Mouse (Mus musculus): ENCODE data around the gene Metrnl. TPM values are rescaled to one million over a fixed set of nuclear protein-coding genes. Genes with fewer than 3 reads are reported as not detected.

Metrnl gene
- polyA plus RNA-seq, 1 experiment from 2014 or later: 21.2 TPM

DNA sequence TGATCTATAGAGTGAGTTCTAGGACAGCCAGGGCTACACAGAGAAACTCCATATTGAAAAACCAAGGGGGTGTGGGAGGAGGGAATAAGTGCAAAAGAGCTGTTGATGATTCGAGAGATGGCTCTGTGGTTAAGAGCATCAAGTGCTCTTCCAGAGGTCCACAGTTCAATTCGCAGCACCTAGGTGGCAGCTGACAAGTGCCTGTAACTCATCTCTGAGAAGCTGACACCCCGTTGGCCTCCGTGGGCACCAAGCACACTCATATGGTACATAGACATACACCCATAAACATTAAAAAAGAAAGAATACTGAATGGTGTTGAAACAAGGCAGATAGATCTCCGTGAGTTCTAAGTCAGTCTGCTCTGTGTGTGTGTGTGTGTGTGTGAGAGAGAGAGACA lies 32.6 kb upstream of the Metrnl start:
- Histone ChIP-seq H3K27ac (replicated peaks) (no peak overlapping the region), H3K4me2 (no peak overlapping the region), H3K9me3 (no peaks in the 10 kb centered on the region), H3K4me1 (replicated peaks) (peaks cover 11% of the 10 kb centered on the region), H3K4me3 (no peak overlapping the region), H3K27me3 (no peaks in the 10 kb centered on the region), H3K36me3 (no peaks in the 10 kb centered on the region), H3K9ac (no peak overlapping the region)
- no peak for ATAC-seq (ENCODE audit: low read depth)
- 91% methylated on average over 5 of the region's 5 CpGs for WGBS

DNA sequence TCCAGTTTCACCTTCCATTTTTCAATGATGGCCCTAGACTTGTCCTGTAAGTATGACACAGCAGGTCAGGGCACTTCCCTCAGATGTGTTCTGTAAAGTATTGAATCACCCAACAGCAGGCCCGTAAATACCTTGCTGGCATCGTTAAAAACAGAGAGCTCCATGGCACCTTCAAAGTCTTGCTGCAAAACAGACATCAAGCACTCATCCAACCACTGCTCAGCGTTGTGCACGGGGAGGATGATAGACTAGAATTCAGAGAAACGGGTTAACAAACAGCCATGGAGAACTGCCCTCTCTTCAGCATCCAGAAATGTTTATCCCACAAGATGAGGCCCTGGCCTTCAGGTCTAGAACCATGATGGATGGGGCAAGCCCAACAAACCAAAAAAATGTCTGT lies 30.4 kb upstream of the Metrnl start:
- no peaks in the 10 kb centered on the region for H3K9me3 ChIP-seq
- 89% methylated on average over 5 of the region's 5 CpGs for WGBS

DNA sequence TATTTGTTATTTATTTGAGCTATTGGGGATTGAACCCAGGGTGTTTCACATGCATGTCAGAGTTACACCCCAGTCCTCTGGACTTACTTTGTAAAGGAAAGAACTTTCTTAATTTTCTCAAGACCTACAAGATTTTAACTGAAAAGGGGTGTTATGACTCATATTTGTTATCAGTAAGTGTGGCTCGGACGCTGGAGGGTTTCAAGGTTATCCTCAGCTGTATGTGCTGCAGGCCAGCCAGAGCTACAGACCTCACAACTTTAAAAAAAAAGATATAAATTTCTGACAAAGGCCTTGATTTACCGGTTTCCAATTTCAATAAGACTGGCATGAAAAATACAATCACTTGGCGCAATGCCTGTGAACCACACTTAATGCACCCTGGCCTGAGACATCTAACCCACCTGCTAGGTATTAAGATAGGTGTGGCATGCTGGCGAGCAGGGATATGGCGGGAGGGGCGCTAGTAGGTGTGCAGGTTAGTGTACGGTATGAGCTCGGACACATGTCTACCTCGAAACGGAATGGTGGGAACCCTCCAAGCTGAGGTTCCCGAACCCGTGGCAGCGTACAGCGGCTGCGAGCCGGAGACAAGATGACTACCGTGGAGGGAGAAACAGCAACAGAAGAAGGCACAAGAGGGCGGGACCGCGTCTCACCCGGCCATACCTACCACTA lies 28.9 kb upstream of the Metrnl start:
- 4% methylated on average over 22 of the region's 22 CpGs for WGBS
- peak; percentile 70 for ATAC-seq (ENCODE audit: low read depth)

More for the DNA sequence above, 30.4 kb upstream of the Metrnl start:
- Histone ChIP-seq H3K27me3 (no peaks in the 10 kb centered on the region), H3K27ac (replicated peaks) (no peak overlapping the region), H3K9ac (no peak overlapping the region), H3K4me1 (replicated peaks) (peaks cover 12% of the 10 kb centered on the region), H3K4me3 (no peak overlapping the region), H3K36me3 (no peaks in the 10 kb centered on the region), H3K4me2 (no peak overlapping the region)
- ATAC-seq (ENCODE audit: low read depth): no peak

GRCm38 (mm10) chr11:121672990-121673572 lies 28.3 kb upstream of the Metrnl start, which contains the start of gene B3gntl1:
Gene B3gntl1 (minus strand): TSS chr11:121673153.
- under 1% methylated on average over 46 of the region's 46 CpGs for WGBS
- Histone ChIP-seq H3K36me3 (no peaks in the 10 kb centered on the region), H3K27me3 (no peaks in the 10 kb centered on the region), H3K27ac (replicated peaks) (peak within 1 kb of the TSS; percentile 94), H3K4me2 (peak within 1 kb of the TSS; percentile 83), H3K9ac (peak within 1 kb of the TSS; percentile 86), H3K9me3 (no peaks in the 10 kb centered on the region), H3K4me3 (peak within 1 kb of the TSS; percentile 71), H3K4me1 (replicated peaks) (peaks cover 12% of the 10 kb centered on the region)
- peak; percentile 100 for ATAC-seq (ENCODE audit: low read depth)

More for the DNA sequence above, 28.9 kb upstream of the Metrnl start:
- no peaks in the 10 kb centered on the region for H3K36me3 ChIP-seq
- H3K9me3 ChIP-seq: no peaks in the 10 kb centered on the region
- peak overlapping the region; percentile 94 for H3K27ac ChIP-seq (replicated peaks)
- H3K9ac ChIP-seq: peak overlapping the region; percentile 86
- peaks cover 12% of the 10 kb centered on the region for H3K4me1 ChIP-seq (replicated peaks)
- H3K4me2 ChIP-seq: peak overlapping the region; percentile 83
- H3K27me3 ChIP-seq: no peaks in the 10 kb centered on the region
- peak overlapping the region; percentile 71 for H3K4me3 ChIP-seq

GRCm38 (mm10) chr11:121673629-121674028 lies 27.7 kb upstream of the Metrnl start:
- 76% methylated on average over 7 of the region's 7 CpGs for WGBS
- Histone ChIP-seq H3K9ac (peak overlapping the region; percentile 69), H3K36me3 (no peaks in the 10 kb centered on the region), H3K9me3 (no peaks in the 10 kb centered on the region), H3K4me1 (replicated peaks) (peaks cover 12% of the 10 kb centered on the region), H3K27me3 (no peaks in the 10 kb centered on the region), H3K4me3 (peak overlapping the region; percentile 71), H3K27ac (replicated peaks) (peak overlapping the region; percentile 82), H3K4me2 (peak overlapping the region; percentile 83)
- peak; percentile 40 for ATAC-seq (ENCODE audit: low read depth)

- 95% methylated on average over 2 of the region's 2 CpGs for WGBS
- no peak overlapping the region for H3K9ac ChIP-seq
Measured at GRCm38 (mm10) chr11:121676836-121677235, 24.5 kb upstream of the Metrnl start.

GRCm38 (mm10) chr11:121679581-121679980 lies 21.8 kb upstream of the Metrnl start:
- H3K4me1 ChIP-seq (replicated peaks): no peaks in the 10 kb centered on the region
- no peak overlapping the region for H3K27ac ChIP-seq (replicated peaks)
- H3K9me3 ChIP-seq: no peaks in the 10 kb centered on the region
- H3K36me3 ChIP-seq: no peaks in the 10 kb centered on the region
- WGBS: 65% methylated on average over 2 of the region's 2 CpGs
- H3K9ac ChIP-seq: no peak overlapping the region
- no peak overlapping the region for H3K4me2 ChIP-seq
- H3K4me3 ChIP-seq: no peak overlapping the region
- no peak for ATAC-seq (ENCODE audit: low read depth)
- no peaks in the 10 kb centered on the region for H3K27me3 ChIP-seq

More at GRCm38 (mm10) chr11:121676836-121677235, 24.5 kb upstream of the Metrnl start:
- Histone ChIP-seq H3K4me3 (no peak overlapping the region), H3K27me3 (no peaks in the 10 kb centered on the region), H3K27ac (replicated peaks) (no peak overlapping the region), H3K9me3 (no peaks in the 10 kb centered on the region), H3K4me1 (replicated peaks) (peaks cover 12% of the 10 kb centered on the region), H3K4me2 (no peak overlapping the region), H3K36me3 (no peaks in the 10 kb centered on the region)
- ATAC-seq (ENCODE audit: low read depth): no peak

GRCm38 (mm10) chr11:121680750-121681149 lies 20.6 kb upstream of the Metrnl start:
- no peak overlapping the region for H3K4me2 ChIP-seq
- no peaks in the 10 kb centered on the region for H3K27me3 ChIP-seq
- H3K36me3 ChIP-seq: no peaks in the 10 kb centered on the region
- H3K9ac ChIP-seq: no peak overlapping the region
- H3K27ac ChIP-seq (replicated peaks): no peak overlapping the region
- no peaks in the 10 kb centered on the region for H3K9me3 ChIP-seq
- H3K4me1 ChIP-seq (replicated peaks): no peaks in the 10 kb centered on the region
- no peak overlapping the region for H3K4me3 ChIP-seq
- no peak for ATAC-seq (ENCODE audit: low read depth)
- WGBS: 67% methylated on average over 5 of the region's 5 CpGs

- no peaks in the 10 kb centered on the region for H3K27me3 ChIP-seq
- H3K36me3 ChIP-seq: no peaks in the 10 kb centered on the region
- 61% methylated on average over 3 of the region's 3 CpGs for WGBS
- ATAC-seq (ENCODE audit: low read depth): no peak; the same call in 1 of the 2 replicates
- H3K27ac ChIP-seq (replicated peaks): no peak overlapping the region
- no peak overlapping the region for H3K4me2 ChIP-seq
- H3K9me3 ChIP-seq: no peaks in the 10 kb centered on the region
- no peak overlapping the region for H3K9ac ChIP-seq
- H3K4me1 ChIP-seq (replicated peaks): no peaks in the 10 kb centered on the region
- no peak overlapping the region for H3K4me3 ChIP-seq
Measured at GRCm38 (mm10) chr11:121683243-121683642, 18.1 kb upstream of the Metrnl start.

DNA sequence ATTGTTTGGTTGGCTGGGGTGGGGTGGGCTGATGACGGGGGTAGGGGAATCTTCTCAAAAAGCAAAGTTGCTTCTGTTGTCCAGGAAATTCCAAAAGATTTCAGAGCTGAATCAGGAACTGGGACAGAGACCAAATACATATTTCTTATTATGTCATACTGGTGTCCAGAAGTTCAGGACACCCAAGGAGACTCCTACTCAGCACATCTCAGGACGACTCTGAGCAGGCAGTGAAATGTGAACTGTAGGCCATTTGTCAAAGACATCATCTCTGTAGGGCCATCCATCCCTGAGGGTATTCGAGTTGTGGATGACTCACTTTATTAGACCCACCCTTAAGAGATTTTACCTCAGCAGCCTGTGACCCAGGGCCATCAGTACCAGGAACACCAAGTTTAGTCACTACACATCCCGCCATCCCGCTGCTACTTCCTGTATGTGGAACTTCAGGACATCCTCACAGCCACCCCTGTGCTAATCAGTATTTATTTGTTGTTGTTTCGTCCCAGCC lies 15.8 kb upstream of the Metrnl start:
- ATAC-seq (ENCODE audit: low read depth): no peak
- WGBS: 69% methylated on average over 6 of the region's 6 CpGs
- Histone ChIP-seq H3K4me1 (replicated peaks) (no peaks in the 10 kb centered on the region), H3K27ac (replicated peaks) (no peak overlapping the region), H3K4me3 (no peak overlapping the region), H3K36me3 (no peaks in the 10 kb centered on the region), H3K9ac (no peak overlapping the region), H3K4me2 (no peak overlapping the region), H3K27me3 (no peaks in the 10 kb centered on the region), H3K9me3 (no peaks in the 10 kb centered on the region)

DNA sequence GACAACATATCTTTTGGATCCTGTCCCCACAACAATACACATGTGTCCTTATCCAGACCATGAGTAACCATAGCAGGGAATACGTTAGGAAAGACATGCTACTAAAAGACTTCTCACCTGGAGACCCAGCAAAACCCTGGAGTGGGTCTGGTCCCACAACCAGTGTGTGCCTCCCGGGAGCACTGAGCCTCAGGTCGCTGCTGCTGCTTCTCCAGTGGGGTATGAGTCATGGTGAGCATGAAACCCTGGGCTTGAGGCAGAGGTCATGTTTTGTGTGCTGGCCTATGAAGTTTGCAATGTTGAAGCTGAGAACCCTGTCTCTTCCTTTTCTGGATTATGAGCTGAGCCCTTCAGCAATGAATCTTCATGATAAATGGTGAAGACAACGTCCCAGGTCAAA lies 15.3 kb upstream of the Metrnl start:
- Histone ChIP-seq H3K9ac (no peak overlapping the region), H3K4me3 (no peak overlapping the region), H3K4me2 (no peak overlapping the region), H3K27ac (replicated peaks) (no peak overlapping the region), H3K36me3 (no peaks in the 10 kb centered on the region), H3K4me1 (replicated peaks) (no peaks in the 10 kb centered on the region), H3K9me3 (no peaks in the 10 kb centered on the region), H3K27me3 (no peaks in the 10 kb centered on the region)
- 76% methylated on average over 4 of the region's 4 CpGs for WGBS
- ATAC-seq (ENCODE audit: low read depth): no peak

- no peaks in the 10 kb centered on the region for H3K36me3 ChIP-seq
- H3K27ac ChIP-seq (replicated peaks): no peak overlapping the region
- no peaks in the 10 kb centered on the region for H3K9me3 ChIP-seq
- no peak for ATAC-seq (ENCODE audit: low read depth)
- no peaks in the 10 kb centered on the region for H3K27me3 ChIP-seq
- no peak overlapping the region for H3K4me2 ChIP-seq
- H3K4me1 ChIP-seq (replicated peaks): no peaks in the 10 kb centered on the region
- no peak overlapping the region for H3K9ac ChIP-seq
- H3K4me3 ChIP-seq: no peak overlapping the region
- 68% methylated on average over 5 of the region's 5 CpGs for WGBS
Measured at GRCm38 (mm10) chr11:121686674-121687073, 14.7 kb upstream of the Metrnl start.
